Mouse (Mus musculus): Measurements from ENCODE around the gene Psd.

DNA sequence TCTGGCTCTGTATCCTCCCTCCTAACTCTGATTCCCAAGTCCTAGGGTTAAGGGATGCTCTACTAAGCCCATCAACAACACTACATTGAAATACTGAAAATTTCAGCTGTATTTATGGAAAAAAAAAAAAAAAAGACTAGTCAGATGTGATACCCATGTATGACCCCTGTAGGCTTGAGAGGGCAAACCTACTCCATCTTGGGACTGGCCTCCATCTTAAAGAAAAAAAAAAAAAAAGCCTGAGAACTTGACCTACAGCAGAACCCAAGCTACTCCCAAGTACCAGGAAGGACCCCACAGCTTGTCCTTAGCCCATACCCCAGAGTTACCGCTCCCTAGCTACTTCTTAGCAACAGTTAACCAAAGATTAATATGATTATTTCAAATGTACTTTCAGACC lies 20.2 kb upstream of the Psd start:
- TF ChIP-seq TAL1 (IDR thresholded peaks at IDR 0.05; ENCODE audit: low read length), result no peak
- TF ChIP-seq GATA1 (IDR thresholded peaks at IDR 0.05; ENCODE audit: low read length), result no peak

Data from erythroblast, embryonic 14.5 days (primary cell).